Mouse (Mus musculus) intestine, embryonic 16.5 days (tissue): Measurements from ENCODE around the gene Carns1. TPM values are rescaled to one million over a fixed set of nuclear protein-coding genes. Genes with fewer than 3 reads are reported as not detected.

Source experiments
- ATAC-seq: fragments of 200-750 bp; cut with Nextera tagmentation; 2 replicates; pipeline ENCODE4 v1.8.0; 2017; ENCODE audit warnings: moderate TSS enrichment, moderate library complexity
- H3K27ac ChIP-seq: fragments of 300-500 bp; sonication (generic); 2 replicates; pipeline ENCODE4 v1.5.1; 2014; ENCODE audit warnings: mild to moderate bottlenecking, low read length
- H3K27me3 ChIP-seq: fragments of 300-500 bp; sonication (generic); replicated peaks from 2 replicates; pipeline ENCODE4 v1.6.1; 2014; ENCODE audit warnings: low read length, control low read depth, mixed read lengths; ENCODE audit not compliant: control insufficient read depth, insufficient read depth
- H3K36me3 ChIP-seq: fragments of 300-500 bp; sonication (generic); 2 replicates; pipeline ENCODE4 v1.6.1; 2014; ENCODE audit warnings: low read length, control low read depth; ENCODE audit not compliant: control insufficient read depth, insufficient read depth
- H3K4me1 ChIP-seq: fragments of 300-500 bp; sonication (generic); 2 replicates; pipeline ENCODE4 v1.6.1; 2014; ENCODE audit warnings: low read length, control low read depth, mixed read lengths; ENCODE audit not compliant: control insufficient read depth, insufficient read depth
- H3K4me2 ChIP-seq: fragments of 300-500 bp; sonication (generic); 2 replicates; pipeline ENCODE4 v1.6.1; 2014; ENCODE audit warnings: low read depth, low read length, control low read depth
- H3K4me3 ChIP-seq: fragments of 300-500 bp; sonication (generic); 2 replicates; pipeline ENCODE4 v1.5.1; 2014; ENCODE audit warnings: mild to moderate bottlenecking, low read length
- H3K9ac ChIP-seq: fragments of 300-500 bp; sonication (generic); 2 replicates; pipeline ENCODE4 v1.6.1; 2014; ENCODE audit warnings: low read depth, low read length
- H3K9me3 ChIP-seq: fragments of 300-500 bp; sonication (generic); 2 replicates; pipeline ENCODE4 v1.6.1; 2016; ENCODE audit warnings: low read length, control low read depth; ENCODE audit not compliant: control insufficient read depth
- WGBS: fragments of 180-500 bp; shearing (Covaris S2); extraction: QIAGEN DNeasy Blood & Tissue Kit; methylation state at CpG from one replicate; pipeline ENCODE4 v1.1.7; 2014; 5-methylcytosine and 5-hydroxymethylcytosine counted together
- polyA plus RNA-seq: library from polyadenylated mRNA; unstranded; fragments of >200 nt; fragmentation: Nextera tagmentation; extraction: Ambion mirVana; gene quantifications from 2 replicates; pipeline ENCODE4 v1.2.1, GENCODE M21; 2015

The Carns1 gene
- polyA plus RNA-seq, 1 experiment from 2014 or later, result 1.4 TPM

DNA sequence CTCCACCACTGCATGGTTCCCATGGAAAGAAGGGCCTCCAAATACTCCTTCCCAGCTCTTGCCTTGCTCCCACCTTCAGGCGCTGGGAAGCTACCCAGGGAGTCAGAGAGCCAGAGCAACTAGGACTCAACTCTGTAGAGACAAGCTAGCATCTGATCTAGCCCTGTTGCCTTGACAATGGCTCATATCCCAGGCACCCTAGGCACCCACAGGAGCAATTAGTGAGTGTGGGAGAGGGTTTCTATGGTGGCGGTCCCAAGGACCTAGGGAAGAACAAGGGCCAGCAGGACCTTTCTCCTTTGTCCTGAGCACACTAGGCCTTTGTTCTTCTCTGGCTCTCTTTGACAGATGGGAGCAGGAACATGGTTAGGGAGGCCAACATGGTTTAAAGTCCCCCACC lies 8.4 kb upstream of the Carns1 start:
- H3K9ac ChIP-seq, result no peak overlapping the region
- H3K36me3 ChIP-seq, result no peaks in the 10 kb centered on the region
- peaks cover 12% of the 10 kb centered on the region for H3K4me1 ChIP-seq
- H3K27ac ChIP-seq, result no peak overlapping the region
- no peaks in the 10 kb centered on the region for H3K9me3 ChIP-seq
- 84% methylated on average over 2 of the region's 2 CpGs for WGBS
- H3K4me2 ChIP-seq, result no peak overlapping the region
- no peak overlapping the region for H3K4me3 ChIP-seq
- H3K27me3 ChIP-seq, result no peaks in the 10 kb centered on the region
- no peak for ATAC-seq

DNA sequence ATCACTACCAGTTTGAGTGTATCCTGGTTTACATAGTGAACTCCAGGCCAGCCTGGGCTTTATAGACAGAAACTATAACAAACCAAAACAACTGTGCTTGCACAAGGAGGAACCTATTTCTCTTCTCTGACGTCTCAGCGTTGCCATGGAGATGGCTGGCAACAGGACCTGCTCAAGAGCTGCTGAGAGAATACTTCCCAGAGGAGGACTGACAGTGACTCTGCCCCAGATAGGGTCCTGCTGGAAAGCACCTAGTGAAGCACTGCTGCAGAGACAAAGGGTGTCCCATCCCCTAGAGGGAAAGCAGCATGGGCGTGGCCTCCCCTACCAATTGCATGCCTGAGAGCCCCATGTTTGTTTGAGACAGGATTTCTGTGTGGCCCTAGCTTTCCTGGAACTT lies 6.6 kb upstream of the Carns1 start:
- Histone ChIP-seq H3K36me3 (no peaks in the 10 kb centered on the region), H3K4me1 (peaks cover 12% of the 10 kb centered on the region), H3K27ac (no peak overlapping the region), H3K9me3 (no peaks in the 10 kb centered on the region), H3K4me2 (no peak overlapping the region), H3K27me3 (no peaks in the 10 kb centered on the region), H3K4me3 (no peak overlapping the region), H3K9ac (no peak overlapping the region)
- peak; percentile 45; the same call in 1 of the 2 replicates for ATAC-seq
- 29% methylated on average over 3 of the region's 3 CpGs for WGBS

DNA sequence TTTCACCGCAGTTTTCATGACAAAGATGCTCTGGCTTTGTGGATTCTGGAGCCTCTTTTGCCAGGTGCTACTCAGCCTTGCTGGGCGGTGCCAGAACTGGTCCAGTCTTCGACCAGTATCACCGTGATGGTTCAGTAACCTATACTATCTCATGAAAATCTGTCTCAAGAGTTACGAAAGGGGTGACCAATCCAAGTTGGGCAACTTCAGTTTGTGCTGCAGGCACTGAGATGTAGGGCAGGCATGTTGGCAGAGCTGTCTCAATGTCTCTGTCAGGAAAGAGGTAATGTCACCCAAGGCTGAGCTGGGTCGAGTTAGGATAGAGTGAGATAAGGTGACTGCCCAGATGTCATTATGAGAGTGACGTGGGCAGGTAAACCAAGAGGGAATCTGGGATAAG lies 5.1 kb upstream of the Carns1 start:
- WGBS, result 87% methylated on average over 7 of the region's 7 CpGs
- no peak for ATAC-seq

DNA sequence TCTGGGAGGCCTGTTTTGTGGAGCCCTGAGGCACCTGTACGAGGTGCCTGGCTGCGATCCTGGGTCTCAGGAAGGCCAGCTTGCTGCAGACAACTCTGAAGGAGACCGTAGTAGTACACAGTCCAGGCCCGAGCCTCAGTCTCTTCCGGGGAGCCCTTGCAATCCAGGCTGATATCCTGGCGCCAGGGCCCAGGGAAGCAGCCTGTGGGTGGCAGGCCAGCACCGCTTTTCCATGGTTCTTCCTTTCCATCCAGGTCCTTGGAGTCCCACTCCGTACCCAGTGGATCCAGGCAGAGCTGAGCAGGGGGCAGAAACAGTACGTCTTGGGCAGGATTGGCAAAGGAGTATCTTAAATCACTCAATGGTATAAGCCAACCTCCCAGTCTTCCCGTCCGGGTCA lies 2.4 kb downstream of the Carns1 start:
- no peaks in the 10 kb centered on the region for H3K27me3 ChIP-seq
- H3K4me2 ChIP-seq, result no peak overlapping the region
- WGBS, result 64% methylated on average over 11 of the region's 11 CpGs
- H3K4me3 ChIP-seq, result no peak overlapping the region
- no peak for ATAC-seq
- H3K4me1 ChIP-seq, result peaks cover 20% of the 10 kb centered on the region
- H3K27ac ChIP-seq, result no peak overlapping the region
- 0 out of 2 replicates have a peak overlapping the region, but pooled peaks have one; percentile 5 for H3K9ac ChIP-seq
- H3K36me3 ChIP-seq, result no peaks in the 10 kb centered on the region
- no peaks in the 10 kb centered on the region for H3K9me3 ChIP-seq

More for the DNA sequence above, 5.1 kb upstream of the Carns1 start:
- Histone ChIP-seq H3K9me3 (no peaks in the 10 kb centered on the region), H3K4me1 (peaks cover 15% of the 10 kb centered on the region), H3K27me3 (no peaks in the 10 kb centered on the region), H3K4me2 (no peak overlapping the region), H3K4me3 (no peak overlapping the region), H3K27ac (no peak overlapping the region), H3K9ac (no peak overlapping the region), H3K36me3 (no peaks in the 10 kb centered on the region)

DNA sequence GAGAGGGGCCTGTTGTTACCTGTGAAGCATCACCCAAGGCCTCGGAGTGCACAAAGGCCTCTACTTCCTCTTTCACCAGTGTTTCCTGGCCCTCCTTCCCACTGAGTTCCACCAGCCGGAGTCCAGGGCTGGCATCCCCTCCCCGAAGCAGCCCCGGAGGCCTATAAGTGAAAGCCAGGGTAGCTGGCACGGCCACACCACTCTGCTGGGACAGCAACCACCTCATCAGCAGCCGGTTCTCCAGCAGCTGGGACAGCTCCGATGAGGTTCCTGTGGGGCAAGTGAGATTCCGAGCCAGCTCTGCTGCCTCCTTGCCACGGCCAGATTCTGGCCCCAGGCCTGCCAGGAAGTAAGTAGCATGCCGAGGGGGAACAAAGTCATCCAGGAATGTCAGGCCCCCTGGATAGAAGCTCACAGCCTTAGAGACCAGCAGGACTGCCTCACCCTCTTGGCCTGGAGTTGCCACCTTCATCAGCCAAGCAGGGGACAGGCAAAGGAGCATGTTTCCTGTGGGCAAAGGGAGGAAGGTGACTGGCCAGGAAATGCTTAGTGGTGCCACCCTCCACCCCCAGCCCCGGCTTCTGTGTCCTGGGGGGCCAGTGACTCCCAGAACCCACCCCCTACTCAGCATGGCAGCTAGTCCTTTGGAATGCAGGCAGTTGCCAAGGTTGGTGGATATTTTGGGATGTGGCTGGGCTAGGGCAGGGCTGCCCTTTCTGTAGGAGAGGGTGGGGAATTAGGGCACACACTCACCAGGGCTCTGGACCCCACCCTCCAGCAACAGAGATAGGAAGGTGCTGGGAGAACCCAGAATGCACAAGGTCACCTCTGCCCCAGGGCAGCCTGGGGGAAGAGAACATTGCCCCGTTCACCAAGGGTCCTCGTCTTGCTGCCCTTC lies 3.6 kb downstream of the Carns1 start:
- H3K36me3 ChIP-seq, result no peaks in the 10 kb centered on the region
- H3K4me3 ChIP-seq, result no peak overlapping the region
- H3K9me3 ChIP-seq, result no peaks in the 10 kb centered on the region
- no peak overlapping the region for H3K27ac ChIP-seq
- no peak overlapping the region for H3K4me2 ChIP-seq
- no peak for ATAC-seq
- H3K27me3 ChIP-seq, result no peaks in the 10 kb centered on the region
- H3K9ac ChIP-seq, result peak overlapping the region; percentile 22; the same call in 1 of the 2 replicates
- 58% methylated on average over 13 of the region's 13 CpGs for whole genome bisulfite sequencing
- peaks cover 20% of the 10 kb centered on the region for H3K4me1 ChIP-seq

DNA sequence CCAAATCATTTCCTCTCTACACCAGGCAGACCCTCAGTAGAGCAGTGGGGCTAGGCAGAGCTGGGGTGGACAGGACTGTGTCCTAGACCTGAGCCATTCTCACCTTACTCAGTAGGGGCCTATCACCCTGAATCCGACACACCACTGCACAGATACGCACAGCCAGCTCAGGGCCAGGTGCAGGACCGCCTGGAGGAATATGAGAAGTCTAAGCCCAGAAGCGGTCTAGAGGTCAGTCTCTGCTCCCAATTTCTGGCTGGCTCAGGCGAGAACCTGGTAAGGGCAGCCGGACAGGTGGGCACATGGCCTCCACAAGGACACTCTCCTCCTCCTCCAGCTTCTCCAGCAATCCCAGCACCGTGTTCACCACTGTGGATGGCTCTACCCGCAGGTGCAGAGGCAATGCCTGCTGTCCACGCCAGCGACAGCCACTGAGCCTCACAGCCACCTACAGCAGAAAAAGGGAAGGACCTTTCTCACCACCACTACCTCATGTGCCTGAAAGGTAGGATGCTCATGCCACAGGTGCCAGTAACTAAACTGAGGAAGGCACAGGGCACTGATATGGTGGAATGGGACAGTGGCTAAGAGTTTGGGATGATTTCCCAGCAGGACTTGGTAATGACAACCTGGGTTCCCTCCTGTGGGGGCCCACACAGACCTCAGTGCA lies 4.4 kb downstream of the Carns1 start:
- no peaks in the 10 kb centered on the region for H3K9me3 ChIP-seq
- no peak for ATAC-seq
- 0 out of 2 replicates have a peak overlapping the region, but pooled peaks have one; percentile 22 for H3K9ac ChIP-seq
- no peak overlapping the region for H3K27ac ChIP-seq
- peaks cover 19% of the 10 kb centered on the region for H3K4me1 ChIP-seq
- H3K27me3 ChIP-seq, result no peaks in the 10 kb centered on the region
- 91% methylated on average over 10 of the region's 10 CpGs for WGBS
- H3K36me3 ChIP-seq, result no peaks in the 10 kb centered on the region
- no peak overlapping the region for H3K4me2 ChIP-seq
- H3K4me3 ChIP-seq, result no peak overlapping the region

DNA sequence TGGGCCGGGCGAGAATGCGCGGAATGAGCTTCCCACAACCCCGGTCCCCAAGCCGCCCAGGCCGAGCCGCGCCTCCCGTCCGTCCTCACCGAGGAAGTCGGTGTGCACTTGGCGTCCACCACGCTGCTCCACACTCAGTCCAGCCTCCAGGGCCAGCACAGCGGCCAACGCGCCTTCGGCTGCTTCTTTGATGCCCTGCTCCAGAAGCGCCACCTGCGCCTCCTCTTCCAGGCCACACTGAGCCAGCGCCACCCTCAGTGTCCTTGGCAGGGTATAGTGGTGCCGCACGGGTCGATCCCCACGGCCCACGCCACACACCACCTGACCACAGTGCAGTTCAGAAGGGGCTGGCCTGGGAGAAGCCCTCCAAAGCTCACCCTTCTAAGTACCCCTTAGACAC lies 5.5 kb downstream of the Carns1 start:
- Histone ChIP-seq H3K4me2 (peak overlapping the region; percentile 65), H3K4me1 (peaks cover 9% of the 10 kb centered on the region), H3K4me3 (peak overlapping the region; percentile 54), H3K27me3 (no peaks in the 10 kb centered on the region), H3K9ac (peak overlapping the region; percentile 82), H3K9me3 (no peaks in the 10 kb centered on the region), H3K36me3 (no peaks in the 10 kb centered on the region), H3K27ac (peak overlapping the region; percentile 83)
- WGBS, result 2% methylated on average over 27 of the region's 27 CpGs
- peak; percentile 68 for ATAC-seq

DNA sequence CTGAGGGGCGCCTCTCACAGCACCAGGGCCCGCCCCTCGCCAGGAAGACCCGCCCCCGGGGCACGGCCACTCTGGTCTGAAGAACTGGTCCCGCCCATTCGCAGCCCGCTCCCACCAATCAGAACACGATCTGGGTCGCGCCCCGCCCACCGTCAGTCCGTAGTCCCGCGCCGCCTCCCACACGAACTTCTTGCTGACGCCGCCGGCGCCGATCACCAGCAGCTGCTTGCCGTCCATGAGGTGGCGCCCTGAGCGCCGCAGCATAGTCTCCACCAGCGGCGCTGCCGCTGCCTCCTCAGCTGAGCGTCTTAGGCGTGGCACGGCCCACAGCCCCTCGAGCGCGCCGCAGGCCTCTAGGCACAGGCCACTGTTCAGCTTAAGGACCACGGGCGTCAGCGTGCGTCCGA lies 5.9 kb downstream of the Carns1 start:
- H3K4me1 ChIP-seq, result peaks cover 9% of the 10 kb centered on the region
- WGBS, result under 1% methylated on average over 43 of the region's 43 CpGs
- H3K9ac ChIP-seq, result peak overlapping the region; percentile 82
- peak overlapping the region; percentile 54 for H3K4me3 ChIP-seq
- H3K27ac ChIP-seq, result peak overlapping the region; percentile 83
- peak; percentile 97 for ATAC-seq
- peak overlapping the region; percentile 65 for H3K4me2 ChIP-seq
- H3K36me3 ChIP-seq, result no peaks in the 10 kb centered on the region
- H3K9me3 ChIP-seq, result no peaks in the 10 kb centered on the region
- no peaks in the 10 kb centered on the region for H3K27me3 ChIP-seq

DNA sequence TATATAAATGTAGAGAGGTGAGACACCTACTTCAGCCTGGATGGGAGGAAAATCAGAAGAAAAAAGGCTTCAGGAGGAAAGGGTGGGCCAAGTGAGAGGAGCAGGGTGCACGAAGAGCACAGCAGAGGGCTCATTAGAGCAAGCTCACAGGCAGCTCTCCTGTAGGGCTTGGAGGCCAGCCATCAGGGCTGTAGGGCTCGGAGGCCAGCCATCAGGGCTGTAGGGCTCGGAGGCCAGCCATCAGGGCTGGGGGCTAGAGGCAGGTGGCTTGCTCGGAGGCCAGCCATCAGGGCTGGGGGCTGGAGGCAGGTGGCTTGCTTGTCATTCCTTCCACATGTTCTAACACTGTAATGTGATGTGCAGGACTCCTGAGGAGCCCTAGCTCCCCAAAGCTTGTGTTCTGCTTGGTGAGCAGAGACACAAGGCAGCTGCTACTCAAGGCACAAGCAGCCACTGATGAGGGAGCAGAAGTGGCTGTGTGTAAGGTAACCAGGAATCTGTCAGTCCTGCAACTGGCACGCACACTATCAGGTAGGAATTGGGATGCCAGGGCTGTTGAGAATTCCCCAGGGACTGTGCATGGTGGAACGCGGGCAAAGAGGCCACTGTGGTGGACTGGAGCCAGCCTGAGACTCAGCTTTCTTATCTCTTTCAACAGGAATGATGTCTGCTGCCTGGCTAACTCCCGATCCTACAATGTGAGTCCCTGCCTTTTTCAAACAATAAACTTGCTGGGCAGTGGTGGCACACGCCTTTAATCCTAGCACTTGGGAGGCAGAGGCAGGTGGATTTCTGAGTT lies 8.4 kb downstream of the Carns1 start:
- Histone ChIP-seq H3K9me3 (no peaks in the 10 kb centered on the region), H3K4me2 (no peak overlapping the region), H3K36me3 (no peaks in the 10 kb centered on the region), H3K4me1 (peaks cover 21% of the 10 kb centered on the region), H3K27ac (no peak overlapping the region), H3K4me3 (no peak overlapping the region), H3K9ac (no peak overlapping the region), H3K27me3 (no peaks in the 10 kb centered on the region)
- ATAC-seq, result no peak
- 78% methylated on average over 9 of the region's 9 CpGs for WGBS
